Mouse (Mus musculus) embryonic fibroblast, embryonic 13.5 days (primary cell): Measurements from ENCODE around the gene Olfr943. TPM values are rescaled to one million over a fixed set of nuclear protein-coding genes. Genes with fewer than 3 reads are reported as not detected.

Experiments
- H3K27ac ChIP-seq: 2 replicates; pipeline ENCODE4 v1.5.1; 2012; ENCODE audit warnings: low read length, control low read depth, inconsistent platforms; ENCODE audit not compliant: insufficient read depth
- H3K4me1 ChIP-seq: 2 replicates; pipeline ENCODE4 v1.6.1; 2011; ENCODE audit warnings: low read length; ENCODE audit not compliant: control insufficient read depth, insufficient read depth
- H3K4me3 ChIP-seq: 2 replicates; pipeline ENCODE4 v1.5.1; 2011; ENCODE audit warnings: mild to moderate bottlenecking, control low read depth, low read length; ENCODE audit not compliant: insufficient read depth
- CTCF ChIP-seq: IDR thresholded peaks from 2 replicates; pipeline ENCODE4 v1.5.1; 2011; ENCODE audit warnings: mild to moderate bottlenecking, control low read depth, low read length, moderate library complexity, borderline replicate concordance; ENCODE audit not compliant: insufficient read depth
- POLR2A ChIP-seq: IDR thresholded peaks from 2 replicates; pipeline ENCODE4 v1.6.1; 2011; ENCODE audit warnings: low read depth, mild to moderate bottlenecking, control low read depth, low read length, moderate library complexity
- polyA plus RNA-seq: library from polyadenylated mRNA; stranded (reverse); fragments of >200 nt; gene quantifications from 2 replicates; pipeline ENCODE4 v1.2.4, GENCODE M21; 2011; ENCODE audit warnings: low read depth; ENCODE audit not compliant: missing spikeins, insufficient read length

Gene Olfr943
- not detected in 2 replicates for polyA plus RNA-seq

DNA sequence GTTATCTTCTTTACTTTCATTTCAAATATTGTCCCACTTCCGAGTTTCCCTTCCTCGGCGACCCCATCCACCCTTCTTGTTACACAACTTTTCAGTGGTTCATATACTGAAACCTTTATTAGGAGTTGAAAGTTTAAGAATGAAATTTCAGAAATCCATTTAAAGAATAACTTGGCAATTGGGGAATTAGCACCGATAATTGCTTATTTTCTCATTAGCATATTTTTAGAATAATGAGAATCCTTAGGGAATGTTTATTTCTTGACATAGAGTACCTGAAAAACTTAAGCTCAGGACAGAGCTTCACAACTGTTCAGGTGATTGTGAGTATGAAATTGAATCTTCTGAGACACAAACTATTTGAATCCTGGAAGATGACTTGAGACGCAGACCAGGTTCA is at the start of gene Olfr943:
Olfr943 (plus strand) TSS at position 301 of the 400 bp plus-strand sequence.
- Histone ChIP-seq H3K4me3 (no peak within 1 kb of the TSS), H3K27ac (no peak within 1 kb of the TSS), H3K4me1 (no peaks in the 10 kb centered on the region)
- TF ChIP-seq POLR2A (no peak), CTCF (no peak)

- Histone ChIP-seq H3K27ac (no peak overlapping the region), H3K4me1 (no peaks in the 10 kb centered on the region), H3K4me3 (no peak overlapping the region)
- no peak for TF ChIP-seq POLR2A
- no peak for TF ChIP-seq CTCF
Observed at GRCm38 (mm10) chr9:39127326-39127725, 38.8 kb upstream of the Olfr943 start.

- Histone ChIP-seq H3K27ac (no peak within 1 kb of the TSS), H3K4me1 (no peaks in the 10 kb centered on the region), H3K4me3 (no peak within 1 kb of the TSS)
- TF ChIP-seq POLR2A: no peak
- no peak for TF ChIP-seq CTCF
Observed at GRCm38 (mm10) chr9:39127831-39128230, 38.3 kb upstream of the Olfr943 start, which contains the start of gene Olfr27. Gene Olfr27 (plus strand): TSS chr9:39128131.

DNA sequence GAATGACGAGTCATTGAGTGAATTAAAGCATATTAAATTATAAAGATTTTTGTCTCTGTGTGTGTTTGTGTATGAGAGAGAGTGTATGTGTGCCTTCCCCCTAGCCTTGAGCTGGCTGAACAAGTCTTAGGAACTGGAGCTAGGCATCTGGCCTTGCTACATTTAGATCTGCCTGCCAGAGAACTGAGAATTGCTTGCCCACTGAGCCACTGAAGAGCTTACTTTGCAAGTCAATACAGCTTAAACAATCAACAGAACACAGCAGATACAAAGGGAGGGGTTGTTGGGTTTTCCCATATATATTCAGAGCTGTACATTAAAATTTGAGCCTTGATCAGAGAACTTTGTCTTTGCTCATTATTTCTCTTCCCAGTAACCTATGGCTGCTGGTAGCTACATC is 13.7 kb upstream of the Olfr943 start:
- Histone ChIP-seq H3K27ac (no peak overlapping the region), H3K4me1 (no peaks in the 10 kb centered on the region), H3K4me3 (no peak overlapping the region)
- TF ChIP-seq CTCF (no peak), POLR2A (no peak)

DNA sequence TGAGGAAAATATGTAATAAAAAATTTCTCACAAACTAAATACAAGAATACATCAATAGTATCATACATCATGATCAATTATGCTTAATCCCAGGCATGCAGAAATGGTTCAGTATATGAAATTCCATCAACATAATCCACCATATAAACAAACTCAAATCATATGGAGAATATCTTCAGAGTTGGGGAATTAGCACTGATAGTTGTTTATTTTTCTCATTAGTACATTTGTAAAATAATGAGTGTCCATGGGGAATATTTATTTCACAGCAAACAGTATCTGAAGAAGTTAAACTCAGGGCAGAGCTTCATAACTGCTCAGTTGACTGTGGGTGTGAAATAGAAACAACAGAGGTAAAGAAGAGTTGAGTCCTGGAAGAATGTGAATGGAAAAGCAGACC is 35.5 kb downstream of the Olfr943 start, which contains the start of gene Olfr944:
Olfr944 (plus strand) TSS at position 301 of the 400 bp plus-strand sequence.
- TF ChIP-seq POLR2A (no peak), CTCF (no peak)
- Histone ChIP-seq H3K4me1 (no peaks in the 10 kb centered on the region), H3K27ac (no peak within 1 kb of the TSS), H3K4me3 (no peak within 1 kb of the TSS)

Other genes starting within 250 kb of the Olfr943 start
- gene Olfr930, start 236.5 kb upstream of the Olfr943 start, polyA plus RNA-seq: not detected in 2 replicates
- gene Olfr933, start 194.0 kb upstream of the Olfr943 start, polyA plus RNA-seq: not detected in 2 replicates
- not detected in 2 replicates for gene Olfr934, start 178.0 kb upstream of the Olfr943 start, polyA plus RNA-seq
- not detected in 2 replicates for gene Olfr935, start 166.6 kb upstream of the Olfr943 start, polyA plus RNA-seq
- not detected in 2 replicates for gene Olfr146, start 142.9 kb upstream of the Olfr943 start, polyA plus RNA-seq
- not detected in 2 replicates for gene Olfr937, start 101.4 kb upstream of the Olfr943 start, polyA plus RNA-seq
- not detected in 2 replicates for gene Olfr938, start 87.4 kb upstream of the Olfr943 start, polyA plus RNA-seq
- not detected in 2 replicates for gene Olfr27, start 38.2 kb upstream of the Olfr943 start, polyA plus RNA-seq
- not detected in 2 replicates for gene Olfr944, start 35.6 kb downstream of the Olfr943 start, polyA plus RNA-seq
- gene Olfr1537, start 83.7 kb downstream of the Olfr943 start, polyA plus RNA-seq: not detected in 2 replicates
- not detected in 2 replicates for gene Olfr945, start 110.5 kb downstream of the Olfr943 start, polyA plus RNA-seq
- gene Olfr948, start 159.7 kb downstream of the Olfr943 start, polyA plus RNA-seq: not detected in 2 replicates
- not detected in 2 replicates for gene Olfr951, start 221.1 kb downstream of the Olfr943 start, polyA plus RNA-seq